Mouse (Mus musculus): ENCODE results near the gene Vax1. TPM values are rescaled to one million over a fixed set of nuclear protein-coding genes. Genes with fewer than 3 reads are reported as not detected.

Gene Vax1
- polyA plus RNA-seq, 1 experiment from 2014 or later, result not detected

GRCm38 (mm10) chr19:59193986-59194820 is 24.3 kb upstream of the Vax1 start:
- under 1% methylated on average over 50 of the region's 50 CpGs for WGBS
- H3K4me1 ChIP-seq (ENCODE audit: control insufficient read depth, insufficient read depth, low read length), result no peaks in the 10 kb centered on the region
- peak overlapping the region; percentile 12; the same call in 1 of the 2 replicates for H3K4me2 ChIP-seq (ENCODE audit: low read length)
- no peaks in the 10 kb centered on the region for H3K36me3 ChIP-seq (ENCODE audit: control insufficient read depth, insufficient read depth, low read length)
- no peak overlapping the region for H3K9ac ChIP-seq (replicated peaks; ENCODE audit: low read length)
- H3K27ac ChIP-seq (replicated peaks; ENCODE audit: low read depth, low read length), result no peak overlapping the region
- ATAC-seq (ENCODE audit: low FRiP score, low TSS enrichment) (no peak), DNase-seq (peak; percentile 45)
- 0 out of 2 replicates have a peak overlapping the region, but pooled peaks have one; percentile 5 for H3K4me3 ChIP-seq (replicated peaks; ENCODE audit: low read depth, low read length)
- H3K27me3 ChIP-seq (ENCODE audit: control insufficient read depth, insufficient read depth, low read length), result peaks cover 83% of the 10 kb centered on the region
- no peaks in the 10 kb centered on the region for H3K9me3 ChIP-seq (ENCODE audit: control insufficient read depth, low read length)

- no peak overlapping the region for H3K4me2 ChIP-seq (ENCODE audit: low read length)
- H3K4me3 ChIP-seq (replicated peaks; ENCODE audit: low read depth, low read length), result no peak overlapping the region
These were observed 23.6 kb upstream of the Vax1 start for GRCm38 (mm10) chr19:59193456-59193855.

GRCm38 (mm10) chr19:59192491-59192890 is 22.6 kb upstream of the Vax1 start:
- no peaks in the 10 kb centered on the region for H3K9me3 ChIP-seq (ENCODE audit: control insufficient read depth, low read length)
- WGBS, result 5% methylated on average over 2 of the region's 2 CpGs
- DNase-seq, result no peak
- H3K9ac ChIP-seq (replicated peaks; ENCODE audit: low read length), result no peak overlapping the region
- ATAC-seq (ENCODE audit: low FRiP score, low TSS enrichment), result no peak
- no peak overlapping the region for H3K27ac ChIP-seq (replicated peaks; ENCODE audit: low read depth, low read length)
- H3K27me3 ChIP-seq (ENCODE audit: control insufficient read depth, insufficient read depth, low read length), result peaks cover 93% of the 10 kb centered on the region
- H3K4me3 ChIP-seq (replicated peaks; ENCODE audit: low read depth, low read length), result no peak overlapping the region
- no peaks in the 10 kb centered on the region for H3K36me3 ChIP-seq (ENCODE audit: control insufficient read depth, insufficient read depth, low read length)
- H3K4me2 ChIP-seq (ENCODE audit: low read length), result no peak overlapping the region
- H3K4me1 ChIP-seq (ENCODE audit: control insufficient read depth, insufficient read depth, low read length), result no peaks in the 10 kb centered on the region

More at GRCm38 (mm10) chr19:59193456-59193855, 23.6 kb upstream of the Vax1 start:
- DNase-seq, result peak; percentile 25
- H3K27ac ChIP-seq (replicated peaks; ENCODE audit: low read depth, low read length), result no peak overlapping the region
- no peak overlapping the region for H3K9ac ChIP-seq (replicated peaks; ENCODE audit: low read length)
- no peaks in the 10 kb centered on the region for H3K36me3 ChIP-seq (ENCODE audit: control insufficient read depth, insufficient read depth, low read length)
- H3K4me1 ChIP-seq (ENCODE audit: control insufficient read depth, insufficient read depth, low read length), result no peaks in the 10 kb centered on the region
- no peaks in the 10 kb centered on the region for H3K9me3 ChIP-seq (ENCODE audit: control insufficient read depth, low read length)
- H3K27me3 ChIP-seq (ENCODE audit: control insufficient read depth, insufficient read depth, low read length), result peaks cover 91% of the 10 kb centered on the region
- no peak for ATAC-seq (ENCODE audit: low FRiP score, low TSS enrichment)
- 0% methylated on average over 10 of the region's 10 CpGs for WGBS

GRCm38 (mm10) chr19:59191123-59191505 is 21.3 kb upstream of the Vax1 start:
- no peaks in the 10 kb centered on the region for H3K36me3 ChIP-seq (ENCODE audit: control insufficient read depth, insufficient read depth, low read length)
- 9% methylated on average over 4 of the region's 4 CpGs for WGBS
- H3K4me3 ChIP-seq (replicated peaks; ENCODE audit: low read depth, low read length), result no peak overlapping the region
- H3K27ac ChIP-seq (replicated peaks; ENCODE audit: low read depth, low read length), result no peak overlapping the region
- ATAC-seq (ENCODE audit: low FRiP score, low TSS enrichment), result no peak
- H3K27me3 ChIP-seq (ENCODE audit: control insufficient read depth, insufficient read depth, low read length), result peaks cover 89% of the 10 kb centered on the region
- H3K4me1 ChIP-seq (ENCODE audit: control insufficient read depth, insufficient read depth, low read length), result no peaks in the 10 kb centered on the region
- DNase-seq, result no peak
- H3K4me2 ChIP-seq (ENCODE audit: low read length), result no peak overlapping the region
- H3K9me3 ChIP-seq (ENCODE audit: control insufficient read depth, low read length), result no peaks in the 10 kb centered on the region
- no peak overlapping the region for H3K9ac ChIP-seq (replicated peaks; ENCODE audit: low read length)

DNA sequence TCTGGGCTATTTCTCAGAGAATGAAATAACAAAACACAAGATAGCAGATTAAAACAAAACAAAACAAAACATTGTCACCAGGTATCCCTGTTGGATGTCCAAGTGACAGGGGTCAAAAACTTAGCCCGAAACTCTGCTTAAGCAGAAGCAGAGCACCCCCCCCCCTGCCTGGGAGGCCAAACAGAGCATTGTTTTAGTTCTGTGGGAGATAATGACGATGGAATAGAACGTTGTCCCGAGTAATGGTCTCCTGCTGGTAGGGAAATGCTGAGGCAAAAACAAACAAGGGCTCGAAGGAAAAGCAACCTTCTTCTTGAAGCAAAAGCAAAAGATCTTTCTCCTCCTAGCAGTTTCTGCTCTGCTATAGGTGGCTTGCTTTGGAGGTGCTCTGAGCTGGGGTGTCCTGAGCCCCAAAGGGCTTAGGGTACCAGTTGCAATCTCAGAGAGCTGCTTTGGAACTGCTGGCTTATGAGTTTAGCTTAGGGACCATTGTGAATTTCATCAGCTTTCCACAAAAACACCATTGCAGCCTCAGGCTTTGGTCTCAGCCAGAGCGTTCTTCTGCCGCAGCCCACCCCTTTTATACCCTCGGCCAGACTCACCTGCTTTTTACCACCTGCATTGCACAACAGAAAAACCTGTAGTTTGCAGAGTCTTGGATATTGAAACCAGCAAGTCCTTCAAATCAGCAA is 20.7 kb upstream of the Vax1 start:
- Histone ChIP-seq H3K27me3 (ENCODE audit: control insufficient read depth, insufficient read depth, low read length) (peaks cover 87% of the 10 kb centered on the region), H3K36me3 (ENCODE audit: control insufficient read depth, insufficient read depth, low read length) (no peaks in the 10 kb centered on the region), H3K9me3 (ENCODE audit: control insufficient read depth, low read length) (no peaks in the 10 kb centered on the region), H3K4me1 (ENCODE audit: control insufficient read depth, insufficient read depth, low read length) (no peaks in the 10 kb centered on the region), H3K4me3 (replicated peaks; ENCODE audit: low read depth, low read length) (no peak overlapping the region), H3K9ac (replicated peaks; ENCODE audit: low read length) (no peak overlapping the region), H3K4me2 (ENCODE audit: low read length) (no peak overlapping the region), H3K27ac (replicated peaks; ENCODE audit: low read depth, low read length) (no peak overlapping the region)
- DNase-seq (no peak), ATAC-seq (ENCODE audit: low FRiP score, low TSS enrichment) (no peak)
- 1% methylated on average over 8 of the region's 8 CpGs for WGBS

GRCm38 (mm10) chr19:59188981-59189380 is 19.1 kb upstream of the Vax1 start:
- Histone ChIP-seq H3K4me1 (ENCODE audit: control insufficient read depth, insufficient read depth, low read length) (no peaks in the 10 kb centered on the region), H3K36me3 (ENCODE audit: control insufficient read depth, insufficient read depth, low read length) (no peaks in the 10 kb centered on the region), H3K9ac (replicated peaks; ENCODE audit: low read length) (no peak overlapping the region), H3K27me3 (ENCODE audit: control insufficient read depth, insufficient read depth, low read length) (peaks cover 78% of the 10 kb centered on the region), H3K4me2 (ENCODE audit: low read length) (no peak overlapping the region), H3K4me3 (replicated peaks; ENCODE audit: low read depth, low read length) (no peak overlapping the region), H3K27ac (replicated peaks; ENCODE audit: low read depth, low read length) (no peak overlapping the region), H3K9me3 (ENCODE audit: control insufficient read depth, low read length) (no peaks in the 10 kb centered on the region)
- DNase-seq (no peak), ATAC-seq (ENCODE audit: low FRiP score, low TSS enrichment) (no peak)
- WGBS, result 7% methylated on average over 4 of the region's 4 CpGs

GRCm38 (mm10) chr19:59184000-59184399 is 14.1 kb upstream of the Vax1 start:
- Histone ChIP-seq H3K27me3 (ENCODE audit: control insufficient read depth, insufficient read depth, low read length) (peaks cover 44% of the 10 kb centered on the region), H3K4me3 (replicated peaks; ENCODE audit: low read depth, low read length) (no peak overlapping the region), H3K9me3 (ENCODE audit: control insufficient read depth, low read length) (no peaks in the 10 kb centered on the region), H3K9ac (replicated peaks; ENCODE audit: low read length) (no peak overlapping the region), H3K4me2 (ENCODE audit: low read length) (no peak overlapping the region), H3K36me3 (ENCODE audit: control insufficient read depth, insufficient read depth, low read length) (no peaks in the 10 kb centered on the region), H3K27ac (replicated peaks; ENCODE audit: low read depth, low read length) (no peak overlapping the region), H3K4me1 (ENCODE audit: control insufficient read depth, insufficient read depth, low read length) (no peaks in the 10 kb centered on the region)
- DNase-seq, result no peak
- 59% methylated on average over 3 of the region's 3 CpGs for WGBS
- no peak for ATAC-seq (ENCODE audit: low FRiP score, low TSS enrichment)

- Histone ChIP-seq H3K4me1 (ENCODE audit: control insufficient read depth, insufficient read depth, low read length) (no peaks in the 10 kb centered on the region), H3K9ac (replicated peaks; ENCODE audit: low read length) (no peak overlapping the region), H3K27ac (replicated peaks; ENCODE audit: low read depth, low read length) (no peak overlapping the region), H3K9me3 (ENCODE audit: control insufficient read depth, low read length) (no peaks in the 10 kb centered on the region), H3K4me3 (replicated peaks; ENCODE audit: low read depth, low read length) (no peak overlapping the region), H3K27me3 (ENCODE audit: control insufficient read depth, insufficient read depth, low read length) (peaks cover 88% of the 10 kb centered on the region), H3K4me2 (ENCODE audit: low read length) (no peak overlapping the region), H3K36me3 (ENCODE audit: control insufficient read depth, insufficient read depth, low read length) (no peaks in the 10 kb centered on the region)
- DNase-seq (peak; percentile 61), ATAC-seq (ENCODE audit: low FRiP score, low TSS enrichment) (no peak)
- WGBS, result 6% methylated on average over 6 of the region's 6 CpGs
These were observed 3.6 kb upstream of the Vax1 start for GRCm38 (mm10) chr19:59173341-59174015.
